ENCODE assay signal across 8 mouse cellular contexts in the genomic region with DNA sequence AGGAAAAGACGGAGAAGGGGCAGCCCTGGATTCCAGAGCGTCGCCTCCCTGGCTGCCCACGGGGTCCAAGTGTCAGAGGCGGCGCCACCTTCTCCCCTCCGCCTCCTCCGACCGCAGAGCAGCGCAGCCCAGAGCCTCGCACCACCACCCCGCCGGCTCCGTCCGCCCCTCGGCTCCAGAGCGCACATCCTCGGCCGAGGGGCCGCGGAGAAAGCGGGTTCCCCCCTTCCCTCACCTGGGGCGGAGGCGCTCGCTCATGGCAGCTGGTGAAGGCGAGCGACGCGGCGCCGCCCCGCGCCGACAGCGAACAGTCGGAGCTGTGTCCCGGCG. TPM values are rescaled to one million over a fixed set of nuclear protein-coding genes. Genes with fewer than 3 reads are reported as not detected.
A peak's percentile ranks its signal among the peaks of the same experiment; 100 is the strongest.
DNase-seq lines count a peak whose midpoint lies in the region; ATAC-seq and TF ChIP-seq lines count a peak whose summit lies in the region.

No protein-coding gene starts in this region.

- peaks cover 38% of the 10 kb centered on the region for H3K4me1 ChIP-seq in heart, embryonic 16.5 days (ENCODE audit: control insufficient read depth, insufficient read depth, low read length)
- H3K4me1 ChIP-seq in bone marrow, adult 2 months (ENCODE audit: control insufficient read depth, insufficient read depth, low read length), result no peaks in the 10 kb centered on the region; the same call in 1 of the 2 replicates
- H3K4me1 ChIP-seq in hindbrain, embryonic 13.5 days (replicated peaks), result peaks cover 60% of the 10 kb centered on the region
- H3K4me1 ChIP-seq in midbrain, embryonic 12.5 days, result peaks cover 43% of the 10 kb centered on the region

- TF ChIP-seq CTCF in bone marrow, adult 2 months (IDR thresholded peaks at IDR 0.05; ENCODE audit: control insufficient read depth, insufficient read depth, low read length), result no peak

- no peaks in the 10 kb centered on the region for H3K9me3 ChIP-seq in heart, embryonic 16.5 days (replicated peaks; ENCODE audit: control insufficient read depth, low read length)
- H3K9me3 ChIP-seq in hindbrain, embryonic 13.5 days, result no peaks in the 10 kb centered on the region
- no peaks in the 10 kb centered on the region for H3K9me3 ChIP-seq in midbrain, embryonic 12.5 days

- H3K4me2 ChIP-seq in heart, embryonic 16.5 days (ENCODE audit: low read depth, low read length), result peak overlapping the region; percentile 76
- peak overlapping the region; percentile 94 for H3K4me2 ChIP-seq in hindbrain, embryonic 13.5 days
- peak overlapping the region; percentile 84 for H3K4me2 ChIP-seq in midbrain, embryonic 12.5 days (replicated peaks)

- peaks cover 8% of the 10 kb centered on the region for H3K36me3 ChIP-seq in heart, embryonic 16.5 days (ENCODE audit: control insufficient read depth, insufficient read depth)
- peaks cover 11% of the 10 kb centered on the region for H3K36me3 ChIP-seq in hindbrain, embryonic 13.5 days
- H3K36me3 ChIP-seq in midbrain, embryonic 12.5 days, result peaks cover 9% of the 10 kb centered on the region

- peak overlapping the region; percentile 74 for H3K4me3 ChIP-seq in heart, embryonic 16.5 days (ENCODE audit: low read length)
- peak overlapping the region; percentile 93 for H3K4me3 ChIP-seq in bone marrow, adult 2 months (replicated peaks; ENCODE audit: control insufficient read depth, low read depth, low read length)
- H3K4me3 ChIP-seq in hindbrain, embryonic 13.5 days, result peak overlapping the region; percentile 93
- peak overlapping the region; percentile 94 for H3K4me3 ChIP-seq in midbrain, embryonic 12.5 days

- no peaks in the 10 kb centered on the region for H3K27me3 ChIP-seq in heart, embryonic 16.5 days (ENCODE audit: control insufficient read depth, insufficient read depth, low read length)
- H3K27me3 ChIP-seq in hindbrain, embryonic 13.5 days, result no peaks in the 10 kb centered on the region
- no peaks in the 10 kb centered on the region for H3K27me3 ChIP-seq in midbrain, embryonic 12.5 days

- peak overlapping the region; percentile 85 for H3K9ac ChIP-seq in heart, embryonic 16.5 days (ENCODE audit: low read length)
- H3K9ac ChIP-seq in hindbrain, embryonic 13.5 days, result peak overlapping the region; percentile 93
- peak overlapping the region; percentile 92 for H3K9ac ChIP-seq in midbrain, embryonic 12.5 days (replicated peaks)

- DNase-seq in heart, adult 8-10 months (ENCODE audit: low spot score), result no peak
- no peak for DNase-seq in frontal cortex, postnatal 36 days (ENCODE audit: low spot score in 2 of 2)
- no peak for DNase-seq in spleen, postnatal 14 days (ENCODE audit: low spot score in 2 of 2)
- DNase-seq in cerebellum, postnatal 36 days, result no peak

- peak; percentile 58 for ATAC-seq in heart, embryonic 16.5 days (replicated peaks; ENCODE audit: extremely low read depth, insufficient read depth, low FRiP score)
- ATAC-seq in hindbrain, embryonic 13.5 days (ENCODE audit: low FRiP score), result peak; percentile 75
- peak; percentile 78 for ATAC-seq in midbrain, embryonic 12.5 days (ENCODE audit: low FRiP score, low read depth)

- H3K27ac ChIP-seq in heart, embryonic 16.5 days (ENCODE audit: low read length), result peak overlapping the region; percentile 94
- peak overlapping the region; percentile 98 for H3K27ac ChIP-seq in bone marrow, adult 2 months (ENCODE audit: control insufficient read depth, insufficient read depth, low read depth, low read length, poor library complexity)
- H3K27ac ChIP-seq in hindbrain, embryonic 13.5 days, result peak overlapping the region; percentile 96
- H3K27ac ChIP-seq in midbrain, embryonic 12.5 days (replicated peaks), result peak overlapping the region; percentile 97

- no peak for TF ChIP-seq POLR2A in bone marrow, adult 2 months (IDR thresholded peaks at IDR 0.05; ENCODE audit: borderline replicate concordance, control insufficient read depth, low read depth, low read length)

- under 1% methylated on average over 32 of the region's 38 CpGs for WGBS in heart, embryonic 16.5 days
- WGBS in bone marrow, adult 2 months, result 0% methylated on average over 34 of the region's 38 CpGs
- under 1% methylated on average over 29 of the region's 38 CpGs for WGBS in hindbrain, embryonic 13.5 days
- WGBS in midbrain, embryonic 12.5 days, result 0% methylated on average over 24 of the region's 38 CpGs

RNA-seq across cellular contexts. Expression of gene Fam104a, which starts 0.4 kb away (rescaled TPM):
- polyA plus RNA-seq in heart, embryonic 16.5 days (2015; fragmentation: Nextera tagmentation; extraction: Ambion mirVana), result 39.6 and 41.1 TPM in 2 replicates
- 10 to 100 TPM; 15.0 to 16.7 (median 15.8) TPM for total RNA-seq in heart, adult 8-10 months (2022)
- polyA plus RNA-seq in bone marrow, adult 2 months (2011; ENCODE audit: insufficient read depth, insufficient read length, low replicate concordance, missing spikeins), result 26.2 and 35.2 TPM in 2 replicates
- 45.0 and 46.9 TPM in 2 replicates for polyA plus RNA-seq in hindbrain, embryonic 13.5 days (2015; fragmentation: Nextera tagmentation; extraction: Ambion mirVana)
- polyA plus RNA-seq in midbrain, embryonic 12.5 days (2016; fragmentation: Nextera tagmentation; extraction: Ambion mirVana), result 49.5 and 50.5 TPM in 2 replicates

RNA-seq across cellular contexts. Expression of gene D11Wsu47e, which starts 0.6 kb away (rescaled TPM):
- 14.8 and 16.8 TPM in 2 replicates for polyA plus RNA-seq in heart, embryonic 16.5 days (2015; fragmentation: Nextera tagmentation; extraction: Ambion mirVana)
- 1 to 10 TPM; 5.9 to 8.4 (median 6.8) TPM for total RNA-seq in heart, adult 8-10 months (2022)
- 8.0 and 8.4 TPM in 2 replicates for polyA plus RNA-seq in bone marrow, adult 2 months (2011; ENCODE audit: insufficient read depth, insufficient read length, low replicate concordance, missing spikeins)
- 21.9 and 22.4 TPM in 2 replicates for polyA plus RNA-seq in hindbrain, embryonic 13.5 days (2015; fragmentation: Nextera tagmentation; extraction: Ambion mirVana)
- polyA plus RNA-seq in midbrain, embryonic 12.5 days (2016; fragmentation: Nextera tagmentation; extraction: Ambion mirVana), result 24.3 and 26.2 TPM in 2 replicates

RNA-seq across cellular contexts. Expression of gene Cpsf4l, which starts 26.2 kb away (rescaled TPM):
- 4.6 and 13.3 TPM in 2 replicates for polyA plus RNA-seq in heart, embryonic 16.5 days (2015; fragmentation: Nextera tagmentation; extraction: Ambion mirVana)
- not detected for total RNA-seq in heart, adult 8-10 months (2022)
- not detected in 2 replicates for polyA plus RNA-seq in bone marrow, adult 2 months (2011; ENCODE audit: insufficient read depth, insufficient read length, low replicate concordance, missing spikeins)
- 0.48 and 0.52 TPM in 2 replicates for polyA plus RNA-seq in hindbrain, embryonic 13.5 days (2015; fragmentation: Nextera tagmentation; extraction: Ambion mirVana)
- polyA plus RNA-seq in midbrain, embryonic 12.5 days (2016; fragmentation: Nextera tagmentation; extraction: Ambion mirVana), result 0.48 and 0.50 TPM in 2 replicates

RNA-seq across cellular contexts. Expression of gene Slc39a11, which starts 33.7 kb away (rescaled TPM):
- 11.9 and 16.2 TPM in 2 replicates for polyA plus RNA-seq in heart, embryonic 16.5 days (2015; fragmentation: Nextera tagmentation; extraction: Ambion mirVana)
- total RNA-seq in heart, adult 8-10 months (2022), result 1 to 10 TPM; 2.8 to 4.4 (median 4.0) TPM
- polyA plus RNA-seq in bone marrow, adult 2 months (2011; ENCODE audit: insufficient read depth, insufficient read length, low replicate concordance, missing spikeins), result 9.0 and 14.7 TPM in 2 replicates
- polyA plus RNA-seq in hindbrain, embryonic 13.5 days (2015; fragmentation: Nextera tagmentation; extraction: Ambion mirVana), result 32.2 and 34.2 TPM in 2 replicates
- 23.0 and 26.1 TPM in 2 replicates for polyA plus RNA-seq in midbrain, embryonic 12.5 days (2016; fragmentation: Nextera tagmentation; extraction: Ambion mirVana)

RNA-seq across cellular contexts. Expression of gene Cog1, which starts 34.6 kb away (rescaled TPM):
- polyA plus RNA-seq in heart, embryonic 16.5 days (2015; fragmentation: Nextera tagmentation; extraction: Ambion mirVana), result 15.5 and 18.6 TPM in 2 replicates
- total RNA-seq in heart, adult 8-10 months (2022), result 10 to 100 TPM; 21.0 to 26.0 (median 22.8) TPM
- polyA plus RNA-seq in bone marrow, adult 2 months (2011; ENCODE audit: insufficient read depth, insufficient read length, low replicate concordance, missing spikeins), result 31.3 and 57.0 TPM in 2 replicates
- 33.4 and 35.6 TPM in 2 replicates for polyA plus RNA-seq in hindbrain, embryonic 13.5 days (2015; fragmentation: Nextera tagmentation; extraction: Ambion mirVana)
- polyA plus RNA-seq in midbrain, embryonic 12.5 days (2016; fragmentation: Nextera tagmentation; extraction: Ambion mirVana), result 36.8 and 39.6 TPM in 2 replicates
